Mouse (Mus musculus): ENCODE data around the gene Tgoln1. TPM values are rescaled to one million over a fixed set of nuclear protein-coding genes. Genes with fewer than 3 reads are reported as not detected.

Tgoln1 gene
- total RNA-seq (2021) = 10 to 100 TPM; 46.4 to 47.6 TPM
- long read RNA-seq, experiment 1, full-length matches to known transcripts = 45 of 58 reads
- long read RNA-seq, experiment 1, partial matches to known transcripts = 3 of 58 reads
- long read RNA-seq, experiment 1, other reads (novel, unspliced or antisense) = 10 of 58 reads
- long read RNA-seq, experiment 2, full-length matches to known transcripts = 49 of 56 reads
- long read RNA-seq, experiment 2, partial matches to known transcripts = 0 of 56 reads
- long read RNA-seq, experiment 2, other reads (novel, unspliced or antisense) = 7 of 56 reads

DNA sequence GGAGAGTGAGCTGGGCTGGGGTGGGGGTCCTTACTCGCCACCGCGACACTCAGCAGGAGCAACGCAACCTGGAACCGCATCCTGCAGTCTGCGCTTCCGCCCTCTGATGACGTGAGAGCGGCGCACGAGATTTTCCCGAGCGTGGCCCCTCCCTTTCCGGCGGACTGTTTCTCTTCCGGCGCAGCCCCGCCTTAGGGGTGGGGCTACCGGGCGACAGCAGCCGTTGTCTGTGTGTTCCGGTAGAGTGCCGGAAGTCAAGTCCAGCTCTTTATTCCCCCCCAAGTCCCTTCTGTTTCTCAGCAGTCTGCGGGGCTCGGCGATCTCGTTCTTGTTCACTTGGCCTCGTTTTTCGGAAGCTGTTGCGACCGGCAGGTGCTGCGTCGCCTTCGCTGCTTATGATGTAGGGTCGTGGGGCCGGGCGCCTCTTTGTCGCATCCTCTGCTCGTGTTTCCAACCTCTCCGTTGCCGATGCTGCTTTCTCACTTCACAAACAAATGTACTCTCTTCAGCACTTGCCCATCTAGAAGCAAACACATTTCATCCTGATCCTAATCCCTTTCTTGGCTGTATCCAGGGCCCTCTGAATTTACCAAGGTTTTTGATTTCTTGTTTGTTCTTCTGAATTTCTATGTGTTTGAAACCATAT is at the start of gene Tgoln1:
Tgoln1 (minus strand) TSS at position 358 of the 646 bp plus-strand sequence.
- peak; percentile 93 to 95 for DNase-seq
- intact Hi-C loops (cut with DNase I) = no loop called here

GRCm38 (mm10) chr6:72664290-72664689 is 47.5 kb upstream of the Tgoln1 start:
- intact Hi-C loops (cut with DNase I) = no loop called here
- DNase-seq = no peak

DNA sequence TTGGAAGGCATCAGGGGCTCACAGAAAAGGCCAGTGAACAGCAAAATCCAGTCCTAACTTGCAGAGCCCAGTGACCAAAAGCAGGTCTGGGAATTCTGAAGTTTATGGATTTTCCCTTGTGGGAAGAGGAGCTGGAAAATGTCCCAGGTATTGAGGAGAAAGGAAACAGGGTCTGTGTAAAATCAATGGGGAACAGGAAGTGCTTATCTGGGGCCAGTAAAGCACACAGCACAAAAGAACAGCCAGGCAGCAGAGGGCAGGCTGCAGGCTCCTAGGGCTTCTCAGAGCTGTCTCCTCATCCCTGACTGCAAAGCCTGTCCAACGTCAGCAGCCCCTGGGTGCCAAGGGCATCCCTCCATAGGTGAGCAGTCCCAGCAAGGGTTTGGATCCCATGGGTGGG is 46.2 kb upstream of the Tgoln1 start:
- peak in 1 of 2 experiments; percentile 37 for DNase-seq
- intact Hi-C loops (cut with DNase I) = no loop called here

GRCm38 (mm10) chr6:72660391-72660720 is 43.6 kb upstream of the Tgoln1 start:
- no peak for DNase-seq

GRCm38 (mm10) chr6:72659717-72660390 is 43.1 kb upstream of the Tgoln1 start:
- DNase-seq = no peak
- intact Hi-C loops (cut with DNase I) = loop anchor here (10.0 kb wide), 1 partner anchor 565 kb away; the partner anchor contains the start of gene Dnah6

More at GRCm38 (mm10) chr6:72660391-72660720, 43.6 kb upstream of the Tgoln1 start:
- intact Hi-C loops (cut with DNase I) = no loop called here

DNA sequence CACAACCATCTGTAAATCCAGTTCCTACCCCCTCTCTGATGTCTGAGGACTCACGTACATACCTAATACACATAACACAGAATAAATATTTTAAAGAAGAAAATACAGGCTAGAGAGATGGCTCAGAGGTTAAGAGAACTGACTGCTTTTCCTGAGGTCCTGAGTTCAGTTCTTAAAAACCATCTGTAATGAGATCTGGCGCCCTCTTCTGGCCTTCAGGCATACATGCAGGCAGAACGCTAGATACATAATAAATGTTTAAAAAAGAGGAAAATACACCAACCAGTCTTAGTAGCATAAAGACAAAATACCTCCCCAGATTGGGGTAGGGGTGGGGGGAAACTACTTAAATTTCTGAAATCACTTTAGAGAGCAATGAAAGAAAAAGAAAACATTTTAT is 41.2 kb upstream of the Tgoln1 start:
- peak in 1 of 2 experiments; percentile 52 for DNase-seq
- intact Hi-C loops (cut with DNase I) = loop anchor here (10.0 kb wide), 1 partner anchor 567 kb away; the partner anchor contains the start of gene Dnah6

DNA sequence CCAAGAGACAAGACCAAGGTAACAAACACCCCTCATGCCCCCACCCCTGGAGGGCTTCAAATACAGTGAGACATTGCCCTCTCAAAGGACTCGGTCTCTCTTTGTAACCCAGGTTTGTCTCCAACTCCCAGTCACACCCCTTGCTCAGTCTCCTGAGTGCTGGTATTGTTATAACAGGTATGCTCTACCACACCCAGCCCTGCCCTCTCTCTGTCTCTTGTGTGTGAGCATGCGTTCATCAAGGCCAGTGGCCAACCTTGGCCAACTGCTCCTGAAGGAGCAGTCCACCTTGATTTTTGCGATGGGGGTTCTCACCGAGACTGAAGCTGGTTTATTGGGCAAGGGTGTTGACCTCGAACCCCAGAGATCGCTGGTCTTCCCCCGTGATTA is 39.2 kb upstream of the Tgoln1 start:
- no peak for DNase-seq
- intact Hi-C loops (cut with DNase I) = loop anchor here (10.0 kb wide), 1 partner anchor 569 kb away; the partner anchor contains the start of gene Dnah6

GRCm38 (mm10) chr6:72655309-72656052 is 38.7 kb upstream of the Tgoln1 start:
- DNase-seq = peak; percentile 73 to 82
- intact Hi-C loops (cut with DNase I) = loop anchor here (10.0 kb wide), 1 partner anchor 569 kb away; the partner anchor contains the start of gene Dnah6

DNA sequence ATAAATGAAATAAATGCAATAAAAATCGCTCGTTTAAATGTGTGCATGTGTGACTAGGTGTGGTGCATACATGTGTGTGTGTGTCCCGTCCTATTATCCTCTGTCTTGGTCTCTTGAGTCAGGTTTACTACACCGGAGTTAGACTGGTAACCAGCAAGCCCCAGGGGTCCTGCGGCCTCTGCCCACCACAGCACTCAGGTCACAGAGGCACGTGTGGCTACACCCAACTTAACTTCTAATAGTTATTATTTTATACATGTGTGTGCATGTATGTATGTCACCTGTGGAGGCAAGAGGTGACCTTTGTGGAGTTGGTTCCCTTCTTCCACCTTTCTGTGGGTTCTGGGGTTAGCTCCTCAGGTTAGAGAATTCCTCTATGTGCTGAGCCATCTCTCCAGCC is 37.6 kb upstream of the Tgoln1 start:
- no peak for DNase-seq
- intact Hi-C loops (cut with DNase I) = loop anchor here (10.0 kb wide), 1 partner anchor 570 kb away; the partner anchor contains the start of gene Dnah6

- intact Hi-C loops (cut with DNase I) = loop anchor here (10.0 kb wide), 1 partner anchor 571 kb away; the partner anchor contains the start of gene Dnah6
Observed at GRCm38 (mm10) chr6:72653419-72653818, 36.6 kb upstream of the Tgoln1 start.

GRCm38 (mm10) chr6:72650338-72650851 is 33.6 kb upstream of the Tgoln1 start:
- no peak for DNase-seq
- intact Hi-C loops (cut with DNase I) = loop anchor here (10.0 kb wide), 1 partner anchor 574 kb away; the partner anchor contains the start of gene Dnah6

More at GRCm38 (mm10) chr6:72653419-72653818, 36.6 kb upstream of the Tgoln1 start:
- DNase-seq = peak in 1 of 2 experiments; percentile 70

GRCm38 (mm10) chr6:72648002-72648595 is 31.3 kb upstream of the Tgoln1 start:
- no peak for DNase-seq
- intact Hi-C loops (cut with DNase I) = no loop called here

DNA sequence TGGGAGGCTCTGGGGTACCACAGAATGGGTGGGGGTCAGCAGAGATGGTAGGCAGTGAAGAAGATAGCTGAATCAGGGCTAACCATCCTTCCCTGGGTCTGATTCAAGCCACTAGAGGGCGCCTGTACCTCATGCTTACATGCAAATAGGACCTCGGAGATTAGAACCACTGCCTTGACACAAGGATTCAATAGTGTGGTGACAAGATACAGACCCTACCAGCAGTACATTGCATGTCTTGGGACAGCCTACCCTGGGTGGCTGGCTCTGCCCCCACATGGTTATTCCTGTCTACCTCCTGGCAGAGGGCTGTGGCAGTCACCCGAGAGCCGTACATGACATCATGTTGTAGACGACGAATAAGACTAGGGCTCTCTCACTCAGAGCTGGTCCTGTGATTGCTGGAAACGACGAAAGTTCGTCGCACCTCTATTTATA is 30.6 kb upstream of the Tgoln1 start:
- intact Hi-C loops (cut with DNase I) = loop anchor here (2.0 kb wide), 2 partner anchors 19 to 141 kb away; partner anchors contain the start of gene Tcf7l1

GRCm38 (mm10) chr6:72645364-72645763 is 28.6 kb upstream of the Tgoln1 start:
- intact Hi-C loops (cut with DNase I) = no loop called here
- DNase-seq = no peak

More for the DNA sequence above, 30.6 kb upstream of the Tgoln1 start:
- peak; percentile 70 to 82 for DNase-seq

GRCm38 (mm10) chr6:72644576-72644975 is 27.8 kb upstream of the Tgoln1 start:
- no peak for DNase-seq
- intact Hi-C loops (cut with DNase I) = no loop called here

- no peak for DNase-seq
- intact Hi-C loops (cut with DNase I) = no loop called here
Observed at GRCm38 (mm10) chr6:72641218-72641954, 24.6 kb upstream of the Tgoln1 start.

DNA sequence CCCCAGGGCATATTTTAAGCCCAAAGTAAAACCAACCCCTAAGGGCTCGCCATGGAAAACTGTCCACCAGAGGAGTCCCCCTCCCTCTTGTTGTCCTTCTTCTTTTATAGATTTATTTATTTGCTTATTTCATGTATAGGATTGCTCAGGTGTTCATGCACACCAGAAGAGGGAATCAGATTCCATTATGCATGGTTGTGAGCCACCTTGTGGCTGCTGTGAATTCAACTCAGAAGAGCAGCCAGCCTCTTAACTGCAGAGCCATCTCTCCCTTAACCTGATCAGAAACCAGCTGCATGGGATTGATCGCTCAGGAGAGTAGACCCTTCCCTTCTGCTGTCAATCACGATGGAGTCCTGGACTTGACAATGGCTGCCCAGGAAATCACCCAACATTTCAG is 20.1 kb upstream of the Tgoln1 start:
- no peak for DNase-seq
- intact Hi-C loops (cut with DNase I) = loop anchor here (1.0 to 10.0 kb wide), 3 partner anchors 152 to 518 kb away; partner anchors contain the start of gene Tcf7l1

DNA sequence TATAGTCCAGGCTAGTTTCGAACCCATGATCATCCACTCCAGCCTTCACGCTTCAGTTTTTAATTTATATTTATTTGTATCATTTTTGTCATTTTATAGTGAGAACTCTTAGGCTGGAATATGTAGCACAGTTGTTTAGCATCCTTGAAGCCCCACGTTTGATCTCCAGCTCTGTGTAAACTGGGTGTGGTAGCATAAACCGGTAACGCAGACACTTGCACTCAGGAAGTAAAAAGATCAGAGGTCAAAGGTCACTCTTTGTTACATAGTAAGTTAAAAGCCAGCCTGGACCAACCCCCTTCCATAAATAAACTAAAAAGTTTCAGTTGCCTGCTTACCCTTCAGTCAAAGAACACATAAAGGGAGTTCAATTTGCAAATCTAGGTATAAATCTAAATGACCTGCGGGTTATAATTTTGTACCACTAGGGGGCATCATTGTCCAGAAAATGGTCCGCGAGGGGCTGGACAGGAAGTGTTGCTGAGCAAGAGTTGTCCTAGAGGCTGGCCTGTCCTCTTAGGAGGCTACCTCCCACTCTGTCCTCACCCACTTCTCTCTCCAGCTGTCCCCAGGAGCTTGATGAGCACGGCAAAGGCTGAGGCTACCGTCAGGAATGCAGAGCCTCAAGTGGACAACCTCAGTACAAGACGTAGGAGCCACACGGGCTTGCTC is 19.1 kb upstream of the Tgoln1 start:
- intact Hi-C loops (cut with DNase I) = loop anchor here (1.0 to 10.0 kb wide), 3 partner anchors 153 to 519 kb away; partner anchors contain the start of gene Tcf7l1
- DNase-seq = peak; percentile 56 to 79
